Mouse (Mus musculus): ENCODE results near the gene Yaf2.

GRCm38 (mm10) chr15:93267479-93267878, 69.3 kb downstream of the Yaf2 start:
- TF ChIP-seq CTCF (IDR thresholded peaks at IDR 0.05; ENCODE audit: insufficient read depth, low read length) = no peak
- TF ChIP-seq POLR2A (IDR thresholded peaks at IDR 0.05; ENCODE audit: borderline replicate concordance, extremely low read depth, low read depth, low read length) = no peak

Measured in lung, adult 2 months (tissue).